9 mouse cellular contexts compared by ENCODE assay signal in the genomic region with DNA sequence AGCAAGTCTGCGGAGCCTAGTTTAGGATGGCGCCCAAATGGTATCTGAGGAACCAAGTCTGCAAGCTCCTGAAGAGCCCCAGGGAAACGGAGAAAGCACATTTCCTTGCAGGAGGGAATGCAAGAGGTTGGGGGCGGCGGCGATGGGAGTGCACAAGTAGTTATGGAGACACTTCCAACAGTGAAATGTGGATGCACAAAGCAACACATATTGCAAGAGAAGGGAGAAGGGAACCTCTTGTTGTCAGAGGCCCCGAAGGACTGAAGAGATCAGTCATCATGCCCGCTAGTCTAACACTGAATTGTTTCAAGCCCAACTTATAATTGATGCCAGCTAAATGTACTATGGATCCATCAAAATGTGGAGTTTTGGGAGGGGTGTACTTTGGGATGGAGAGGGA. TPM values are rescaled to one million over a fixed set of nuclear protein-coding genes. Genes with fewer than 3 reads are reported as not detected.
A peak's percentile ranks its signal among the peaks of the same experiment; 100 is the strongest.
DNase-seq lines count a peak whose midpoint lies in the region; ATAC-seq lines count a peak whose summit lies in the region.
"Had no signal": no experiment of that assay in that cellular context is flagged by ENCODE, and none has a peak within 500 bp of the region (broad histone marks: within the 10 kb centered on the region; RNA-seq: fewer than 3 reads in every experiment).

No protein-coding gene starts in this region.

- H3K27me3 ChIP-seq in embryonic facial prominence, embryonic 15.5 days: no peaks in the 10 kb centered on the region
- H3K27me3 ChIP-seq in hindbrain, embryonic 13.5 days: no peaks in the 10 kb centered on the region
- no peaks in the 10 kb centered on the region for H3K27me3 ChIP-seq in limb, embryonic 15.5 days

- no peaks in the 10 kb centered on the region for H3K36me3 ChIP-seq in embryonic facial prominence, embryonic 15.5 days
- no peaks in the 10 kb centered on the region for H3K36me3 ChIP-seq in hindbrain, embryonic 13.5 days
- no peaks in the 10 kb centered on the region for H3K36me3 ChIP-seq in limb, embryonic 15.5 days

- H3K9ac ChIP-seq in embryonic facial prominence, embryonic 15.5 days: no peak overlapping the region
- 0 out of 2 replicates have a peak overlapping the region, but pooled peaks have one; percentile 30 for H3K9ac ChIP-seq in hindbrain, embryonic 13.5 days
- no peak overlapping the region for H3K9ac ChIP-seq in limb, embryonic 15.5 days

- peaks cover 31% of the 10 kb centered on the region for H3K4me1 ChIP-seq in embryonic facial prominence, embryonic 15.5 days
- H3K4me1 ChIP-seq in hindbrain, embryonic 13.5 days (replicated peaks): peaks cover 26% of the 10 kb centered on the region
- H3K4me1 ChIP-seq in limb, embryonic 15.5 days: peaks cover 16% of the 10 kb centered on the region

- H3K9me3 ChIP-seq in embryonic facial prominence, embryonic 15.5 days (replicated peaks): no peaks in the 10 kb centered on the region
- H3K9me3 ChIP-seq in hindbrain, embryonic 13.5 days: no peaks in the 10 kb centered on the region
- H3K9me3 ChIP-seq in limb, embryonic 15.5 days: no peaks in the 10 kb centered on the region
- H3K9me3 ChIP-seq: megakaryocyte, embryonic 14.5 days had no signal

- H3K27ac ChIP-seq in embryonic facial prominence, embryonic 15.5 days (replicated peaks): peak overlapping the region; percentile 76
- H3K27ac ChIP-seq in hindbrain, embryonic 13.5 days: peak overlapping the region; percentile 80
- H3K27ac ChIP-seq in limb, embryonic 15.5 days: peak overlapping the region; percentile 18; the same call in 1 of the 2 replicates

- 23% methylated on average over 8 of the region's 8 CpGs for WGBS in embryonic facial prominence, embryonic 15.5 days
- 25% methylated on average over 8 of the region's 8 CpGs for WGBS in hindbrain, embryonic 13.5 days
- 33% methylated on average over 8 of the region's 8 CpGs for WGBS in limb, embryonic 15.5 days

- no peak for ATAC-seq in embryonic facial prominence, embryonic 15.5 days (ENCODE audit: insufficient number of reproducible peaks, low FRiP score, low TSS enrichment, low read depth)
- no peak for ATAC-seq in hindbrain, embryonic 13.5 days (ENCODE audit: low FRiP score)
- no peak for ATAC-seq in limb, embryonic 15.5 days (ENCODE audit: insufficient number of reproducible peaks, low FRiP score, low TSS enrichment, low read depth)
- ATAC-seq in activated CD4-positive, CD25-positive, alpha-beta regulatory T cell, adult 4 months: no peak

- DNase-seq in heart, adult 18-20 months: peak; percentile 1 to 23
- no peak for DNase-seq in heart, adult 11 months
- DNase-seq in NIH3T3 (ENCODE audit: low read depth): peak; percentile 55
- DNase-seq in right cerebral cortex, postnatal 10 days (ENCODE audit: low spot score in 2 of 2): peak; percentile 48 to 55

- peak overlapping the region; percentile 24 for H3K4me3 ChIP-seq in embryonic facial prominence, embryonic 15.5 days (replicated peaks)
- H3K4me3 ChIP-seq in hindbrain, embryonic 13.5 days: peak overlapping the region; percentile 45
- H3K4me3 ChIP-seq in limb, embryonic 15.5 days: 0 out of 2 replicates have a peak overlapping the region, but pooled peaks have one; percentile 3

- peak overlapping the region; percentile 34; the same call in 1 of the 2 replicates for H3K4me2 ChIP-seq in embryonic facial prominence, embryonic 15.5 days (replicated peaks)
- peak overlapping the region; percentile 69 for H3K4me2 ChIP-seq in hindbrain, embryonic 13.5 days
- H3K4me2 ChIP-seq in limb, embryonic 15.5 days: peak overlapping the region; percentile 36

RNA-seq across cellular contexts. Expression of gene Id4, which starts 33.9 kb away (rescaled TPM):
- total RNA-seq in heart, adult 18-20 months (2021): under 1 TPM; 0.84 to 0.98 TPM
- polyA plus RNA-seq in embryonic facial prominence, embryonic 15.5 days (2015; fragmentation: Nextera tagmentation; extraction: Ambion mirVana): 18.8 and 20.3 TPM in 2 replicates
- 92.9 and 99.3 TPM in 2 replicates for polyA plus RNA-seq in hindbrain, embryonic 13.5 days (2015; fragmentation: Nextera tagmentation; extraction: Ambion mirVana)
- polyA plus RNA-seq in limb, embryonic 15.5 days (2015; fragmentation: Nextera tagmentation; extraction: Ambion mirVana): 9.6 and 13.4 TPM in 2 replicates
- polyA plus RNA-seq in activated CD4-positive, CD25-positive, alpha-beta regulatory T cell, adult 4 months (2017; shearing (Covaris generic)): not detected

Comparison
In these comparisons a context has a peak if more than half of its experiments do, and no peak if none do; other contexts are left out.
1. H3K27ac ChIP-seq: peak in every context shown above with its lines; median percentile 80 in hindbrain, embryonic 13.5 days; 76 in embryonic facial prominence, embryonic 15.5 days; 18 in limb, embryonic 15.5 days.
2. RNA of gene Id4, which starts 33.9 kb away (polyA plus RNA-seq): 92.9 to 99.3 TPM in hindbrain, embryonic 13.5 days, 18.8 to 20.3 TPM in embryonic facial prominence, embryonic 15.5 days and 9.6 to 13.4 TPM in limb, embryonic 15.5 days; not detected in activated CD4-positive, CD25-positive, alpha-beta regulatory T cell, adult 4 months; every median in the first group is over 10 times any median in the second.
3. Peak in every context shown above with its lines, with median percentiles within 50 percentile points of each other: H3K4me2 ChIP-seq and H3K4me3 ChIP-seq.